Mouse (Mus musculus) myocyte (in vitro differentiated cells): ENCODE measurements around the gene Sez6l. TPM values are rescaled to one million over a fixed set of nuclear protein-coding genes. Genes with fewer than 3 reads are reported as not detected.

Experiments used
- H3K27me3 ChIP-seq: one replicate; pipeline ENCODE4 v1.6.1; 2011; ENCODE audit not compliant: control insufficient read depth, insufficient read depth, insufficient read length
- H3K36me3 ChIP-seq: one replicate; pipeline ENCODE4 v1.6.1; 2011; ENCODE audit not compliant: control insufficient read depth, insufficient read depth
- H3K4me2 ChIP-seq: one replicate; pipeline ENCODE4 v1.6.1; 2011; ENCODE audit warnings: low read depth, control low read depth
- H3K4me3 ChIP-seq: one replicate; pipeline ENCODE4 v1.5.1; 2011; ENCODE audit warnings: mild to moderate bottlenecking, control low read depth, moderate library complexity
- H3K79me2 ChIP-seq: one replicate; pipeline ENCODE4 v1.6.1; 2011; ENCODE audit not compliant: control insufficient read depth, insufficient read depth
- H3ac ChIP-seq: one replicate; pipeline ENCODE4 v1.6.1; 2011; ENCODE audit not compliant: control insufficient read depth, insufficient read length
- CEBPB ChIP-seq: IDR thresholded peaks from 2 replicates; pipeline ENCODE4 v1.6.1; 2011; ENCODE audit warnings: mild to moderate bottlenecking, moderate library complexity; ENCODE audit not compliant: poor library complexity, insufficient read depth, severe bottlenecking
- E2F4 ChIP-seq: IDR thresholded peaks from one replicate; pipeline ENCODE4 v1.6.1; 2011; ENCODE audit warnings: mild to moderate bottlenecking, control low read depth, moderate library complexity; ENCODE audit not compliant: insufficient read depth
- MAX ChIP-seq: IDR thresholded peaks from one replicate; pipeline ENCODE4 v1.6.1; 2011; ENCODE audit warnings: low read depth, mild to moderate bottlenecking, control low read depth
- MYOD1 ChIP-seq, 3 experiments: IDR thresholded peaks; one replicate each; pipeline ENCODE4 v1.6.1; 2011; ENCODE audit warnings: control low read depth in 2 of 3, low read depth in 2 of 3, mild to moderate bottlenecking in 2 of 3, moderate library complexity in 1 of 3; ENCODE audit not compliant: insufficient read length in 2 of 3, control insufficient read depth in 1 of 3
- MYOG ChIP-seq, 3 experiments: IDR thresholded peaks; one replicate each; pipeline ENCODE4 v1.6.1; 2011; ENCODE audit warnings: control low read depth in 2 of 3, low read depth in 2 of 3, mild to moderate bottlenecking in 2 of 3; ENCODE audit not compliant: insufficient read length in 2 of 3, control insufficient read depth in 1 of 3, insufficient read depth in 1 of 3
- POLR2A ChIP-seq: IDR thresholded peaks from one replicate; pipeline ENCODE4 v1.6.1; 2011; ENCODE audit warnings: low read depth, mild to moderate bottlenecking, control low read depth, moderate library complexity; ENCODE audit not compliant: insufficient read length
- POLR2AphosphoS2 ChIP-seq: IDR thresholded peaks from one replicate; pipeline ENCODE4 v1.6.1; 2011; ENCODE audit warnings: low read depth, control low read depth; ENCODE audit not compliant: insufficient read length
- REST ChIP-seq: IDR thresholded peaks from one replicate; pipeline ENCODE4 v1.6.1; 2011; ENCODE audit warnings: mild to moderate bottlenecking, control low read depth, moderate library complexity; ENCODE audit not compliant: insufficient read depth, insufficient read length
- SRF ChIP-seq: IDR thresholded peaks from one replicate; pipeline ENCODE4 v1.6.1; 2011; ENCODE audit warnings: low read depth; ENCODE audit not compliant: control insufficient read depth, insufficient read length
- TCF12 ChIP-seq: IDR thresholded peaks from one replicate; pipeline ENCODE4 v1.6.1; 2011; ENCODE audit warnings: mild to moderate bottlenecking, control low read depth; ENCODE audit not compliant: poor library complexity, insufficient read depth, severe bottlenecking
- TCF3 ChIP-seq: IDR thresholded peaks from one replicate; pipeline ENCODE4 v1.6.1; 2011; ENCODE audit warnings: low read depth, control low read depth; ENCODE audit not compliant: insufficient read length
- USF1 ChIP-seq: IDR thresholded peaks from one replicate; pipeline ENCODE4 v1.6.1; 2011; ENCODE audit warnings: low read depth, mild to moderate bottlenecking, control low read depth, moderate library complexity
- polyA plus RNA-seq: library from polyadenylated mRNA; unstranded; fragments of >200 nt; fragmentation: generic; extraction: Trizol; gene quantifications from one replicate; pipeline ENCODE4 v1.2.1, GENCODE M21; 2012; ENCODE audit warnings: missing spikeins

The Sez6l gene
- polyA plus RNA-seq, 1 experiment, result not detected

DNA sequence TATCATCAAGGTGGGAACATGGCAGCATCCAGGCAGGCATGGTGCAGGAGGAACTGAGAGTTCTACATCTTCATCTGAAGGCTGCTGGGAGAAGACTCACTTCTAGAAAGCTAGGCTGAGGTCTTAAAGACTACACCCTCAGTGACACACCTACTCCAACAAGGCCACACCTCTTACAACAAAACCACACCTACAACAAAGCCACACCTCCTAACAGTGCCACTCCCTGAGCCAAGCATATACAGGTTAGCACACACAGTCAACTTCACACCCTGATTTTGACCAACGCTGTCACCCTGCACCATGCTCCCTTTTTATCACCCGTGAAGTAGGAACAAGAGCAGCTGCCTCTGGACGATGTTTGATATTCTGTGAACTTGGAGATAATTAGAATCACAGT is 42.4 kb upstream of the Sez6l start:
- Histone ChIP-seq H3K36me3 (no peaks in the 10 kb centered on the region), H3K79me2 (no peaks in the 10 kb centered on the region), H3K27me3 (no peaks in the 10 kb centered on the region), H3ac (no peak overlapping the region), H3K4me2 (no peak overlapping the region), H3K4me3 (no peak overlapping the region)
- TF ChIP-seq MAX, result no peak
- TF ChIP-seq POLR2AphosphoS2, result no peak
- no peak for TF ChIP-seq MYOG (IDR thresholded peaks at IDR 0.05; ENCODE audit: control insufficient read depth in 1 of 3, insufficient read depth in 1 of 3, insufficient read length in 2 of 3, low read depth in 2 of 3)
- no peak for TF ChIP-seq E2F4
- TF ChIP-seq SRF, result no peak
- TF ChIP-seq TCF12, result no peak
- no peak for TF ChIP-seq USF1
- no peak for TF ChIP-seq TCF3

DNA sequence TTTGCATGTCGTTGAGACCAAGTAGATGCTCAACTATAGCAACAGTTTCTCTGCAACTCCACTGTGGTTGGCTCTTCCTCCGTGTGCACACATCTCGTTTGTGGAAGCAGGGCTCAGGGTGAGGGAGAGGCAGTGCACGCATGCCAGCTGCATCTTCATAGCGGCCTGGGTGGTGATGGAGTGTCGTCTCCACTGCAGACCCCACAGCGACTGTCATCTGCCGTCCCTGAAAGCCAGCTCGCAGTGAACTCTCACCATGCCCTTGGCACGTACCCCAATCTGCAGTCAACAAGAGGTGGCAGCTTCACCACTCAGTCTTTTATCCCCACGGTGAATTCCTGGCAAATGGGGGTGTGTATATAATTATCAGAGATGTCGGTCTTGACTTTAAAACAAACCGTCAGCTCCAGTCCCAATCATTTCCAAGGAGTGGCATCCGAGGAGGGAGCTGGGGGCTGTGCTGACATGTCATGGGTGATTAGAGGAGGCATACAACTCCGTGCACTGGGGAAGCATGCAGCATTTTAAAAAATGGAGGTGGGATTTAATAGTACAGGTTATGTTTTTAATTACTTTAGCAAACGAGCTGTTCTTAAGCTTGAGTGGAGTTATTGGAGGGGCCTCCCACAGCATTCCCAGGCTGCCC is 40.7 kb upstream of the Sez6l start:
- Histone ChIP-seq H3K27me3 (no peaks in the 10 kb centered on the region), H3ac (no peak overlapping the region), H3K36me3 (no peaks in the 10 kb centered on the region), H3K79me2 (no peaks in the 10 kb centered on the region), H3K4me2 (no peak overlapping the region), H3K4me3 (no peak overlapping the region)
- TF ChIP-seq TCF3 (no peak), MAX (no peak), SRF (no peak), POLR2AphosphoS2 (no peak), USF1 (no peak), MYOD1 (IDR thresholded peaks at IDR 0.05; ENCODE audit: control insufficient read depth in 1 of 3, insufficient read length in 2 of 3, low read depth in 2 of 3) (no peak), MYOG (IDR thresholded peaks at IDR 0.05; ENCODE audit: control insufficient read depth in 1 of 3, insufficient read depth in 1 of 3, insufficient read length in 2 of 3, low read depth in 2 of 3) (no peak), POLR2A (no peak), E2F4 (no peak), CEBPB (no peak), TCF12 (no peak), REST (no peak)

DNA sequence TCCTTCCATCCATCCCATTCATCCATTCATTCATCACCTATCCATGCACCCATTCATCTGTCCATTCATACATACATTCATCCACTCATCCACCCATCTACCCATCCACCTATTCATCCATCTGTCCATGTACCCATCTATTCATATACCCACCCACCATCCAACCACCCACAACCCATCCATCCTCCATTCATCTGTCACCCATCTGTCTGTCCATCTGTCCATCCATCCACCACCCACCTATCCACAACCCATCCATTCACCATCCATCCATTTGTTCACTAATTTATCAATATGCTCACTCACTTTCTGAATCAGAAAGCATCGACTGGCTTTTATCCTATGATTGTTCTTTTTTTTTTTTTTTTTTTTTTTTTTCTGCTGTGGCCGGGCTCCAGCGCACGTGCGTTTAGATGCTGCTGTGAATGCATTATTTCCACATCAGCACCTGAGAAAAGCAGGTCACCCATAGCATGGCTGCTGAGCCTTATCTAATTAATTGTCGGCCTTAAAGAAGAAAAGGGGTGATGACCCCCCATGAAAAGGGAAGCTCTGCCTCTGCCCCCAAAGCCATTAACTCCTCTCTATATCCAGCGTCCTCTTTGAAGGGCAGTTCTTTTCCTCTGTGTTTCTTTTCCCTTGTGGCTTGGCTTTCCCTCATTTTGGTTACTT is 39.1 kb upstream of the Sez6l start:
- no peaks in the 10 kb centered on the region for H3K79me2 ChIP-seq
- no peaks in the 10 kb centered on the region for H3K27me3 ChIP-seq

DNA sequence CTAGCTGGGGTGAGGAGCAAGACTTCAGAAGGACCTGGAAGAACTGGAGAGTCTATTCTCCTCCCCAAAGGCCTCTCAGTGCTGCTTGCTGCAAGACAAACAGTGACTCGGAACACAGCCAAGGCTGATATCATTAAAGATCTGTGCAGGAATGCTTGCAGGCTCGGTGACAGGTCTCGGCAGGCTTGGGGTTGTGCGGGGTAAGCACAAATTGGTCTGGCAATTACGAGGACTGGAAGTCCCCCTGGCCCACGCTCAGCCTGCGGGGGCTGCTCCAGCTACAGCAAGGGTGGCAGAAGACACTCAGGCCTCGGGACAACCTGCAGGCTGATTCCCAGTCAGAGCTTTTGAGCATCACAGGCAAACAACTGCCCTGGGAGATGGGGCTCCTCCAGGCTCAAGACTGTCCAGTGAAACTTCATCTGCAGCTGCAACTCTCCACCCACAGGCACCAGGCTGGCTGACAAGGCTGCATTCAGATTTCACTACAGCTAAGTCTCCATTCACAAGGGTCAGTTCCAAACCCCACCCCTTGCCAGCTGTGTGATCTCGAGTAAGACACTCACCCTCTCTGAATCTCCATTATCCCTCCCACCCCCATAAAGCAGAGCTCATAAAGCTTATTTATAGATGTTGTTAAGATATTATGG is 31.0 kb upstream of the Sez6l start:
- no peaks in the 10 kb centered on the region for H3K27me3 ChIP-seq

More for the DNA sequence above, 39.1 kb upstream of the Sez6l start:
- no peak overlapping the region for H3K4me3 ChIP-seq
- no peak overlapping the region for H3ac ChIP-seq
- TF ChIP-seq POLR2AphosphoS2, result no peak
- no peak for TF ChIP-seq TCF3
- no peak for TF ChIP-seq MYOG (IDR thresholded peaks at IDR 0.05; ENCODE audit: control insufficient read depth in 1 of 3, insufficient read depth in 1 of 3, insufficient read length in 2 of 3, low read depth in 2 of 3)
- no peak for TF ChIP-seq REST
- no peak for TF ChIP-seq TCF12
- no peak for TF ChIP-seq USF1
- no peak for TF ChIP-seq E2F4
- no peak for TF ChIP-seq CEBPB
- no peak for TF ChIP-seq MYOD1 (IDR thresholded peaks at IDR 0.05; ENCODE audit: control insufficient read depth in 1 of 3, insufficient read length in 2 of 3, low read depth in 2 of 3)
- no peak for TF ChIP-seq SRF
- no peak for TF ChIP-seq MAX
- no peak for TF ChIP-seq POLR2A
- H3K36me3 ChIP-seq, result no peaks in the 10 kb centered on the region
- H3K4me2 ChIP-seq, result no peak overlapping the region

More for the DNA sequence above, 31.0 kb upstream of the Sez6l start:
- no peak overlapping the region for H3K4me3 ChIP-seq
- no peak overlapping the region for H3K4me2 ChIP-seq
- H3K79me2 ChIP-seq, result no peaks in the 10 kb centered on the region
- no peak overlapping the region for H3ac ChIP-seq
- TF ChIP-seq MYOG (IDR thresholded peaks at IDR 0.05; ENCODE audit: control insufficient read depth in 1 of 3, insufficient read depth in 1 of 3, insufficient read length in 2 of 3, low read depth in 2 of 3) (no peak), TCF3 (no peak), E2F4 (no peak), USF1 (no peak), MYOD1 (IDR thresholded peaks at IDR 0.05; ENCODE audit: control insufficient read depth in 1 of 3, insufficient read length in 2 of 3, low read depth in 2 of 3) (no peak), CEBPB (no peak), TCF12 (no peak), REST (no peak), MAX (no peak), POLR2AphosphoS2 (no peak), POLR2A (no peak), SRF (no peak)
- no peaks in the 10 kb centered on the region for H3K36me3 ChIP-seq
